Mouse (Mus musculus) olfactory bulb, adult 2 months (tissue): ENCODE data around the gene Sctr.

Experiments
- CTCF ChIP-seq: fragments of 200-500 bp; IDR thresholded peaks from 2 replicates; pipeline ENCODE4 v1.5.1; 2012; ENCODE audit warnings: low read depth, mild to moderate bottlenecking, low read length, moderate library complexity; ENCODE audit not compliant: insufficient read depth
- POLR2A ChIP-seq: fragments of 200-500 bp; IDR thresholded peaks from 2 replicates; pipeline ENCODE4 v1.6.1; 2012; ENCODE audit warnings: mild to moderate bottlenecking, low read depth, low read length, moderate library complexity; ENCODE audit not compliant: insufficient read depth

DNA sequence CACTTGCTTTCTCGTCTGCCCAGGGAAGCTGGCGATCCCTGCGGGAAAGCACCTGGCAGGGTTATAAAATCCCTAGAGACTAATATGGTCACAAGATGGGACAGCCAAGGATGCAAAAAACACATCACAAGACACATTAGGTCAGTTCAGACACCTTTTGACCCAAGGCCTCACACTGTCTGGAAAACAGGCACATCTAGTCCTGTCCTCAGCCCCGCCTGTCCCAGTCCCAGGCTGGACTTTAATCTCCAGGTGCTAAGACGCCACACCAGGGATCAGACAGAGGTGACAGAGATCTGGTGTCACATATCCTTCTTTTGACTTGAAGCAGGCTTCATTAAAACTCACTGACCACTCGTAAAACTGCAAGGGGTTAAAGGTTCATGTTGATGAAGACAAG, 63.5 kb downstream of the Sctr start:
- no peak for TF ChIP-seq CTCF
- no peak for TF ChIP-seq POLR2A
